Mouse (Mus musculus) mature B cell (primary cell): Measurements from ENCODE around the gene Olfr1348.
"Not testable (repeated sequence)": the region's sequence is repeated elsewhere in the genome, so short reads cannot be mapped to it uniquely, and the experiment has no call there.

Experiments
- in situ Hi-C: fragments of 300-500 bp; cut with MboI; formaldehyde crosslinking; loops from 2 replicates; pipeline ENCODE4 v1.14.3; 2019

Olfr1348 gene

DNA sequence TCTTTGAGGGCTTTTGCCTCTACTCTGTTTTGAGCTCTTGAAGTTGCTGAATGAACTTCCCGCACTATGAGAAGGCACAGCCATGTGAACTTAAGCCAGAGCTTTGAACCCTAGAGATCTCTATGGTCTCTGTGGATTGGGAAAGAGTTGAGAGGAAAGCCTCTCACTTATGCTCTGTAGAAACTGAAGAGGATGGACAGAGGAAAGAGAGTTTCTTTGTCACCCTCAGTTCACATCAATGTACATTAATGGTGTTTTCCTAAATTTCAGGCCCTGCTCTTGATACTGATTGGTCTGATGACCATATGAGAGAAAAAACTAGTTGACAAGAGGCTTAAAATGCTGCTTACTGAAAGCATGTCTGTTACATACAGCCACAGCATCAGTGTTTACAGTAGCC is at the start of gene Olfr1348:
Gene Olfr1348, minus strand, starts transcription at position 101 of the 400 bp plus-strand sequence.
- in situ Hi-C loops: no loop called here

DNA sequence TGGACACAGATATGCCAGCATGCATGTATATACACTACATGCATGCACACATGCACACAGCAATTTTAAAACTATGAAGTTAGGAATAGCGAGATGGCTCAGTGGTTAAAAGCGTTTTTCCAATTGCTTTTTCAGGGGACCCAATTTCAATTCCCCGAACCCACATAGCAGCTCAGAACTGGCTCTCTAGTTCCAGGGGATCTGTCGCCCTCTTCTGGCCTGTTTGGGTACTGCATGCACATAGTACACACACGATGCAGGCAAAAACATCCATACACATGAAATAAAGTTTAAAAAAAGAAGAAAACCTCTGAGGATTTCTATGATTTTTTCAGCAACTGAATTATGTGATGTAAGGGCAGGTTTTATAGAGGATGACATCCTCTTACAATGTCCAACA is 17.6 kb upstream of the Olfr1348 start:
- in situ Hi-C loops: no loop called here

DNA sequence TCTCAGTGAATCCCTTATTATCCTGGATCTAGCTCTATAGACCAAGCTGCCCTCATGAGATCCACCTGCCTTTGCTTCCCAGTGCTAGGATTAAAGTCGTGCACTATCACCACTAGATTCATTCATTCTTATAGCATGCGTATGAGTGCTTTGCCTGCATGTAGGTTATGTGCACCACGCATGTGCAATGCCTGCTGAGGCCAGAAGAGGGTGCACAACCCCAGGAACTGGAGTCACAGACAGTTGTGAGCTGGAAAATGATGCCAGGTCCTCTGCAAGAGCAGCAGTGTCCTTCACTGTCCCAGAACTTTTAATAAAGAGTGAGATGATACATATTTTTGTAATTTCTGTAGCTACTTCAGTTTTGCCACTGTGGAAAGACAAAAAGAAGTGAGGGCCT is 16.5 kb upstream of the Olfr1348 start:
- in situ Hi-C loops: no loop called here

DNA sequence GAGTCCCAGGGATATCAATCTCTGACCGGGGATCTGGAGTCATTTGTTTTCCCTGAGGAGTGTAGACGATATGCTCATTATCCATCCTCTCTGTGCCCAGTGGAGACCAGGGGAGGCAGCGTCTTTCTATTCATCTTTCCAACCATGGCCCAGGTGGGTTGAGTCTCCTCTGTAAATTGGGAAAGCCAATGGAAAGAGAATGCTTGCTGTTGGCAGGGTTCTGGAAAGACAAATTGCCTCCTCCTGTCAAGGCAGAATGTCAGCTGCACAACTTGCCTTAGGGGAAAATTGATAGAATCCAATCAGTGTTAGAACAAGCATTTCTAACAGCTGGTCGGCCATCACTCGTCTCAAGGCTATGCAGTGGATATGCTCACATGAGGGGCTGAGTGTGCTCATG is 14.3 kb upstream of the Olfr1348 start, which contains the start of gene Olfr1349:
Gene Olfr1349, minus strand, starts transcription at position 101 of the 400 bp plus-strand sequence.
- in situ Hi-C loops: no loop called here

DNA sequence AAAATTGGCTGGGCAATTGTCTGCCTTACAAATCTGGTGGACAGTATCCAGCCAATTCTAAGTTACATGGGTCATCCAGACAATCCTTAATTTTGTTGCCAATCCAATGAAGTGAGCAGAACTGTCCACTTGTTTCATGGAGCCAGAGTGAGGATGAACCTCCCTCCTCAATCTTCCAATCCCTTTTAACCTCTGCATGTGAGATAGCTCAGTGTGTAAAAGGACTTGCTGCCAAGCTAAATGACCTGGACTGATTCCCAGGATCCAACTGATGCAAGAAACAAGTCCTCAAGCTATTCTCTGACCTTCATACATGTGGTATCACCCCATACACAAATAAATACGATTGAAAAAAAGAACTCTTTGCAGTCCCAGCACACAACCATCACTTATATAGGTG is 13.1 kb upstream of the Olfr1348 start:
- in situ Hi-C loops: no loop called here

GRCm38 (mm10) chr7:6499655-6500054 is 8.9 kb downstream of the Olfr1348 start, which contains the start of gene Olfr1347:
Gene Olfr1347, minus strand, starts transcription at chr7:6499755.
- in situ Hi-C loops: no loop called here

GRCm38 (mm10) chr7:6486841-6487240 is 21.7 kb downstream of the Olfr1348 start, which contains the start of gene Olfr5:
Gene Olfr5, minus strand, starts transcription at chr7:6486941.
- in situ Hi-C loops: no loop called here

DNA sequence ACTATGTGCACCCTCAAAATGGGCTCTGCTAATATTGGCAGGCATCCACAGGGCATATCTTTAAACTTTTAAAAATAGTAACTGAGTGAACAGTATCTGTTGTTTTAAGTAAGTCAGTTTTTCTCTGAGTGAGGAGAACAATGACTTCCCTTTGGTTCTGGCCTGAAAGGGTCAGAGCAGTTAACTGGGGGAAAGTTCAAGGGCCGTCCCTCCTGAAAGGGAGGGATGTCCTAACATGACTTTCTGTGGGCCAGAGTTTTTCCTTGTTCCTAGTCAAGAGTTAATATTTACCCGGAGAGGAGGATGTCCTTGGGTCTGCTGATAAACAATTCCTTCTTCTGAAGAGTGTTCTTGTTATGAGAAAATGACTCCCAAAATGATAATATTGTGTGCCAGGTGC is 30.9 kb downstream of the Olfr1348 start:
- in situ Hi-C loops: not testable (repeated sequence)

- in situ Hi-C loops: no loop called here
Measured at GRCm38 (mm10) chr7:6466951-6467350, 41.6 kb downstream of the Olfr1348 start, which contains the start of gene Olfr1346. Gene Olfr1346, plus strand, starts transcription at chr7:6467101.

- in situ Hi-C loops: no loop called here
Measured at GRCm38 (mm10) chr7:6456399-6456798, 52.1 kb downstream of the Olfr1348 start.

DNA sequence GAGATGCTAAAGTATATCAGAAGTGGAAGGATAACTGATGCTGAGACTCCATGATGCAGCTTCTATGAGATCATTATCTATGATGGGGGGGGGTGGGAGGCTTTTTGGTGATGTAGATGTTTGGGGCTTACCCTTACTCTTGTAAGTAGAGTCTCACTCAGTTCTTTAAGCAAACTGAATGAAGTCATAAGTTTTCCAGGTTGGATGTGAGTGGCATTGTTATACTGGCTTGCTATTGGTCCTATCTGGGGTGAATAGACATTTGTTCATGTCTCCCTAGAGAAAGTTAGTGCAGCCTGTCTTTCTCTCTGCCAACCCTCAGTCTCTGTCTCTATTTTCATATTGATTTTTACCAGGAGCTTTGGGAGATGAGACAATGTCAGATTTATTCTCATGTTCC is 52.7 kb downstream of the Olfr1348 start, which contains the start of gene Olfr1336:
Gene Olfr1336, plus strand, starts transcription at position 301 of the 400 bp plus-strand sequence.
- in situ Hi-C loops: no loop called here
